ENCODE assay signal across 9 mouse cellular contexts in the genomic region with DNA sequence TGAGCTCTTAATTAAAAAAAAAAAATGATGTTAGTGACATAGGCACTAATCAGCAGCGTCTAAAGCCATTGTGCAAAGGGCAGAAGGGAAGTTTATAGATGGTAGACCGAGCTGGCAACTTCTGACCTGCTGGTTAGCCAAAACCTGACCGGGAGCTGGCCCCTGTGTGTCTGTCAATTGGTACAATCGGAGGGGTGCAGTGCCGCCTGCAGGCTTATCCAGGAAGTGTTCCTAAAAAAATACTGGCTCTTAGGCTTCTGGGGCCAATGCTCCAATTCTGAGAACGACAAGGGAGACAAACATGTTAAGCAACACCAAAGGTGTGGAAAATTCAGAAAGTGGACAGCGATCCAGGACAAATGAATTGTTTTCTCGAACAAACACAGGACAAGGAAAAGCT. TPM values are rescaled to one million over a fixed set of nuclear protein-coding genes. Genes with fewer than 3 reads are reported as not detected.
DNase-seq lines count a peak whose midpoint lies in the region; ATAC-seq lines count a peak whose summit lies in the region.
"Had no signal": no experiment of that assay in that cellular context is flagged by ENCODE, and none has a peak within 500 bp of the region (broad histone marks: within the 10 kb centered on the region; RNA-seq: fewer than 3 reads in every experiment).

No protein-coding gene starts in this region.

- DNase-seq in forebrain, embryonic 10.5 days (ENCODE audit: extremely low spot score, low spot score): peak; percentile 35
- DNase-seq in midbrain, embryonic 11.5 days (ENCODE audit: low spot score, missing footprints): peak; percentile 86
- peak; percentile 49 for DNase-seq in induced T-regulatory cell, adult 2 months (ENCODE audit: low read depth)
- DNase-seq in thymus, postnatal 14 days: peak; percentile 32
- DNase-seq in frontal cortex, postnatal 10 days (ENCODE audit: low spot score in 2 of 2): no peak

- H3K36me3 ChIP-seq in forebrain, embryonic 10.5 days (replicated peaks): no peaks in the 10 kb centered on the region
- H3K36me3 ChIP-seq in forebrain, embryonic 12.5 days (replicated peaks): no peaks in the 10 kb centered on the region
- H3K36me3 ChIP-seq in midbrain, embryonic 11.5 days (ENCODE audit: control insufficient read depth, insufficient read depth, low read length): no peaks in the 10 kb centered on the region
- H3K36me3 ChIP-seq in midbrain, embryonic 13.5 days: no peaks in the 10 kb centered on the region
- no peaks in the 10 kb centered on the region for H3K36me3 ChIP-seq in heart, embryonic 12.5 days

- no peak overlapping the region for H3K9ac ChIP-seq in forebrain, embryonic 12.5 days
- no peak overlapping the region for H3K9ac ChIP-seq in midbrain, embryonic 11.5 days (ENCODE audit: low read length)
- no peak overlapping the region for H3K9ac ChIP-seq in midbrain, embryonic 13.5 days (replicated peaks)
- H3K9ac ChIP-seq in heart, embryonic 12.5 days: no peak overlapping the region

- no peak overlapping the region for H3K4me2 ChIP-seq in forebrain, embryonic 12.5 days
- H3K4me2 ChIP-seq in midbrain, embryonic 11.5 days: no peak overlapping the region
- no peak overlapping the region for H3K4me2 ChIP-seq in midbrain, embryonic 13.5 days (replicated peaks)
- H3K4me2 ChIP-seq in heart, embryonic 12.5 days: no peak overlapping the region

- no peak overlapping the region for H3K4me3 ChIP-seq in forebrain, embryonic 10.5 days
- no peak overlapping the region for H3K4me3 ChIP-seq in forebrain, embryonic 12.5 days (replicated peaks)
- H3K4me3 ChIP-seq in midbrain, embryonic 11.5 days (ENCODE audit: low read depth, low read length): no peak overlapping the region
- no peak overlapping the region for H3K4me3 ChIP-seq in midbrain, embryonic 13.5 days (replicated peaks)
- no peak overlapping the region for H3K4me3 ChIP-seq in heart, embryonic 12.5 days

- WGBS in forebrain, embryonic 10.5 days: 30% methylated on average over 8 of the region's 8 CpGs
- WGBS in forebrain, embryonic 12.5 days: 27% methylated on average over 8 of the region's 8 CpGs
- WGBS in midbrain, embryonic 11.5 days: 26% methylated on average over 8 of the region's 8 CpGs
- 28% methylated on average over 8 of the region's 8 CpGs for WGBS in midbrain, embryonic 13.5 days
- 23% methylated on average over 8 of the region's 8 CpGs for WGBS in heart, embryonic 12.5 days

- peaks cover 12% of the 10 kb centered on the region for H3K4me1 ChIP-seq in forebrain, embryonic 10.5 days
- H3K4me1 ChIP-seq in forebrain, embryonic 12.5 days: 0 out of 2 replicates have a peak, but pooled peaks cover 3% of the 10 kb centered on the region
- H3K4me1 ChIP-seq in midbrain, embryonic 11.5 days (ENCODE audit: control insufficient read depth, insufficient read depth, low read length): peaks cover 2% of the 10 kb centered on the region; the same call in 1 of the 2 replicates
- 0 out of 2 replicates have a peak, but pooled peaks cover 3% of the 10 kb centered on the region for H3K4me1 ChIP-seq in midbrain, embryonic 13.5 days (replicated peaks)
- H3K4me1 ChIP-seq in heart, embryonic 12.5 days (replicated peaks): no peaks in the 10 kb centered on the region

- H3K27ac ChIP-seq in forebrain, embryonic 10.5 days: no peak overlapping the region
- no peak overlapping the region for H3K27ac ChIP-seq in forebrain, embryonic 12.5 days
- no peak overlapping the region for H3K27ac ChIP-seq in midbrain, embryonic 11.5 days (ENCODE audit: low read depth, low read length)
- H3K27ac ChIP-seq in midbrain, embryonic 13.5 days: no peak overlapping the region
- no peak overlapping the region for H3K27ac ChIP-seq in heart, embryonic 12.5 days (ENCODE audit: poor library complexity, severe bottlenecking)
- H3K27ac ChIP-seq: macrophage had no signal

- H3K27me3 ChIP-seq in forebrain, embryonic 10.5 days (ENCODE audit: poor library complexity, severe bottlenecking): peaks cover 3% of the 10 kb centered on the region; the same call in 1 of the 2 replicates
- no peaks in the 10 kb centered on the region for H3K27me3 ChIP-seq in forebrain, embryonic 12.5 days
- H3K27me3 ChIP-seq in midbrain, embryonic 11.5 days (ENCODE audit: control insufficient read depth, insufficient read depth, low read length): no peaks in the 10 kb centered on the region
- no peaks in the 10 kb centered on the region for H3K27me3 ChIP-seq in midbrain, embryonic 13.5 days
- no peaks in the 10 kb centered on the region for H3K27me3 ChIP-seq in heart, embryonic 12.5 days (replicated peaks)

- no peaks in the 10 kb centered on the region for H3K9me3 ChIP-seq in forebrain, embryonic 10.5 days
- no peaks in the 10 kb centered on the region for H3K9me3 ChIP-seq in forebrain, embryonic 12.5 days
- H3K9me3 ChIP-seq in midbrain, embryonic 11.5 days (ENCODE audit: control insufficient read depth, low read length): no peaks in the 10 kb centered on the region
- no peaks in the 10 kb centered on the region for H3K9me3 ChIP-seq in midbrain, embryonic 13.5 days
- H3K9me3 ChIP-seq in heart, embryonic 12.5 days (replicated peaks): no peaks in the 10 kb centered on the region

- ATAC-seq in forebrain, embryonic 12.5 days (ENCODE audit: low FRiP score): no peak
- no peak for ATAC-seq in midbrain, embryonic 11.5 days (ENCODE audit: low FRiP score)
- no peak for ATAC-seq in midbrain, embryonic 13.5 days
- no peak for ATAC-seq in heart, embryonic 12.5 days (ENCODE audit: insufficient number of reproducible peaks, low FRiP score)

RNA-seq across cellular contexts. Expression of a gene that starts 24.7 kb away (rescaled TPM):
- 1.2 and 1.8 TPM in 2 replicates for polyA plus RNA-seq in forebrain, embryonic 10.5 days (2016; fragmentation: Nextera tagmentation; extraction: Ambion mirVana)
- 1.6 and 2.7 TPM in 2 replicates for polyA plus RNA-seq in forebrain, embryonic 12.5 days (2016; fragmentation: Nextera tagmentation; extraction: Ambion mirVana)
- polyA plus RNA-seq in midbrain, embryonic 11.5 days (2014; fragmentation: Nextera tagmentation; extraction: Ambion mirVana): 1.1 TPM in 2 replicates
- 1.9 TPM in 2 replicates for polyA plus RNA-seq in midbrain, embryonic 13.5 days (2015; fragmentation: Nextera tagmentation; extraction: Ambion mirVana)
- polyA plus RNA-seq in heart, embryonic 12.5 days (2016; fragmentation: Nextera tagmentation; extraction: Ambion mirVana): 1.7 and 2.1 TPM in 2 replicates

Comparison
In these comparisons a context has a peak if more than half of its experiments do, and no peak if none do; other contexts are left out.
1. DNase-seq: peak in forebrain, embryonic 10.5 days (single experiment), midbrain, embryonic 11.5 days (single experiment), induced T-regulatory cell, adult 2 months (single experiment) and thymus, postnatal 14 days (single experiment); none in frontal cortex, postnatal 10 days (0 of 2).